Mouse (Mus musculus): ENCODE results near the gene Fnip1.

DNA sequence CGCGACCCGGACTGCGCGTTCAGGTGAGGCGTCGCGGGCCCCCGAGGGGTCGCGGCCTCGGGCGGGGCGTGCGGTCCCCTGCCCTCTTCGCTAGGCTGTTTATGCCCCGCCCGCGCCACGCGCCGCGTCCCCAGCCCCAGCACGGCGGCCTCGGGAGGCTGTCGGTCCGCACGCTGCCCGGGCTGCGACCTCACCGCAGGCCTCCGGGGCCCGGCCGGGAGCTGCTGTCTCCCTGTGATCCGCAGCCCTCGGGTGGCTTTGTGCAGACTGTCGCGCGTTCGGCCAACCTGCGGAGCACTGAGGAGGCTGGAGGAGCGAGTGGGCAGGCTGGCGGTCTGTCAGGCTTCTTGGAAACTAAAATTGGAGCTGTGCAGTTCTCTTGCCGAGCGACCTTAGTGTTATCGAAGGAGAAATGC lies 375 bp downstream of the Fnip1 start:
- TF ChIP-seq CTCF (IDR thresholded peaks at IDR 0.05; ENCODE audit: low read depth) (no peak), EP300 (IDR thresholded peaks at IDR 0.05; ENCODE audit: low read depth) (no peak)

Data from liver, embryonic 14.5 days (tissue).